Mouse (Mus musculus) intestine, embryonic 15.5 days (tissue): Measurements from ENCODE around the gene Anxa6. TPM values are rescaled to one million over a fixed set of nuclear protein-coding genes. Genes with fewer than 3 reads are reported as not detected.
"Not testable (repeated sequence)": the region's sequence is repeated elsewhere in the genome, so short reads cannot be mapped to it uniquely, and the experiment has no call there.

Experiments
- ATAC-seq: fragments of 200-750 bp; cut with Nextera tagmentation; 2 replicates; pipeline ENCODE4 v1.8.0; 2017; ENCODE audit warnings: moderate TSS enrichment, moderate library complexity
- H3K27ac ChIP-seq: fragments of 300-500 bp; sonication (generic); 2 replicates; pipeline ENCODE4 v1.5.1; 2015; ENCODE audit warnings: mild to moderate bottlenecking, inconsistent platforms
- H3K27me3 ChIP-seq: fragments of 300-500 bp; sonication (generic); replicated peaks from 2 replicates; pipeline ENCODE4 v1.6.1; 2015; ENCODE audit warnings: inconsistent platforms
- H3K36me3 ChIP-seq: fragments of 300-500 bp; sonication (generic); 2 replicates; pipeline ENCODE4 v1.6.1; 2015; ENCODE audit warnings: inconsistent platforms
- H3K4me1 ChIP-seq: fragments of 300-500 bp; sonication (generic); replicated peaks from 2 replicates; pipeline ENCODE4 v1.6.1; 2015; ENCODE audit warnings: inconsistent platforms
- H3K4me2 ChIP-seq: fragments of 300-500 bp; sonication (generic); replicated peaks from 2 replicates; pipeline ENCODE4 v1.6.1; 2015; ENCODE audit warnings: mild to moderate bottlenecking, inconsistent platforms
- H3K4me3 ChIP-seq: fragments of 300-500 bp; sonication (generic); replicated peaks from 2 replicates; pipeline ENCODE4 v1.5.1; 2015; ENCODE audit warnings: inconsistent platforms
- H3K9ac ChIP-seq: fragments of 300-500 bp; sonication (generic); 2 replicates; pipeline ENCODE4 v1.6.1; 2015; ENCODE audit warnings: inconsistent platforms
- H3K9me3 ChIP-seq: fragments of 300-500 bp; sonication (generic); 2 replicates; pipeline ENCODE4 v1.6.1; 2016; ENCODE audit warnings: inconsistent platforms
- WGBS: fragments of 180-500 bp; shearing (Covaris S2); methylation state at CpG from one replicate; pipeline ENCODE4 v1.1.7; 2015; 5-methylcytosine and 5-hydroxymethylcytosine counted together
- polyA plus RNA-seq: library from polyadenylated mRNA; unstranded; fragments of >200 nt; fragmentation: Nextera tagmentation; extraction: Ambion mirVana; gene quantifications from 2 replicates; pipeline ENCODE4 v1.2.1, GENCODE M21; 2015

Anxa6 gene
- polyA plus RNA-seq, 1 experiment from 2014 or later, result 262 TPM

DNA sequence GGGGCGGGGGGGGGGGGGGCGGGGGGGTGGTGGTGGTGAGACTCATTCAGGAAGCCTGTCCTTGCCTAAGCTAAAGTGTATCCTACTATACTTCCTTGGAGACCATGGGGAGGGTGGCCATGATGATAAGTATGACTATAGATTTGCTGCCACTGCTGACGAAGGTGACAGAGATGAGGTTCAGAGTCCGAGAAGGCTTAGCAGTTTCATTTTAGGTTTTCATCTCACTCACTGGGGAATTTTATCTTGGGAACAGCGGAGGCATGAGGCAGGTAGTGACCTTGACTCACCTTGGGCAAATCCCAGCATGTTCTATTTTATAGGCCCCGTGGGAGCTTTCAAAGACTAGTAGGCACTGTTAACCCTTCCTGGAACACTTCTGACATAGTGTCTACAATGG lies 60.5 kb downstream of the Anxa6 start:
- no peaks in the 10 kb centered on the region for H3K9me3 ChIP-seq
- 57% methylated on average over 4 of the region's 6 CpGs for WGBS
- no peaks in the 10 kb centered on the region for H3K36me3 ChIP-seq
- H3K4me2 ChIP-seq, result no peak overlapping the region
- H3K27ac ChIP-seq, result peak overlapping the region; percentile 61
- peak; percentile 18; the same call in 1 of the 2 replicates for ATAC-seq
- no peak overlapping the region for H3K4me3 ChIP-seq
- no peak overlapping the region for H3K9ac ChIP-seq
- H3K27me3 ChIP-seq, result no peaks in the 10 kb centered on the region
- peaks cover 18% of the 10 kb centered on the region for H3K4me1 ChIP-seq

DNA sequence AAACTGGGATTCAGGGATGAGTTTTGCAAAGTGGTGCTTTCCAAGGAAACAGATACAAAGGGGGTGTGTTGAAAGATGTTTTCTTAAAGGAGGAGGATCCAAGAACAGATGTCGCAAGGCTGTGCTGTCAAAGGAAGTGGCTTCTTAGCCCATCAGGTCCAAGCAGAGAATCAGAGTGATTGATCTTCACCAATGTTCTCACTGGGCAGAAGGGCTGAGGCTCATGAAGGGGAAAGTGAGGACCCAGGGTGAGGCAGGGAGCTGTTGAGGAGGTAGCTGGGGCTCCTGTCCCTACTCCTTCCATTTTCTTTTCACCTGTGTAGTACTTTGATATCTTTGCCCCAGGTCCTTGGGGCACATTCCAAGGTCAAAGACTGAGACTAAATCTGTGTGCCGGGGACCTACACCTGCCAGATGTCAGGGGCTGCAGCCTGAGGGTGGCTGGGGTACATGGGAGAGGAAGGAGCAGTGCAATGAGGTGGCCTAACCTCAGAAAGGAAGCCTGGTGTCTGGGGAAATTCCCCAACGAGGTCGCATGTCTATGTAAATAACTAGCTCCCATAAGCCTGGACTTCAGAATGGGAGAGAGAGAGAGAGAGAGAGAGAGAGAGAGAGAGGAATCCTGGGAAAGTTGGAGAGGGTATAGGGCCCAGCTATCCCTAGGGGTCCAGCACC lies 61.1 kb downstream of the Anxa6 start:
- no peaks in the 10 kb centered on the region for H3K9me3 ChIP-seq
- peak; percentile 21; the same call in 1 of the 2 replicates for ATAC-seq
- no peaks in the 10 kb centered on the region for H3K27me3 ChIP-seq
- H3K36me3 ChIP-seq, result no peaks in the 10 kb centered on the region
- H3K4me1 ChIP-seq, result peaks cover 17% of the 10 kb centered on the region
- no peak overlapping the region for H3K4me3 ChIP-seq
- H3K27ac ChIP-seq, result no peak overlapping the region
- H3K4me2 ChIP-seq, result no peak overlapping the region
- H3K9ac ChIP-seq, result no peak overlapping the region
- WGBS, result 26% methylated on average over 4 of the region's 4 CpGs

DNA sequence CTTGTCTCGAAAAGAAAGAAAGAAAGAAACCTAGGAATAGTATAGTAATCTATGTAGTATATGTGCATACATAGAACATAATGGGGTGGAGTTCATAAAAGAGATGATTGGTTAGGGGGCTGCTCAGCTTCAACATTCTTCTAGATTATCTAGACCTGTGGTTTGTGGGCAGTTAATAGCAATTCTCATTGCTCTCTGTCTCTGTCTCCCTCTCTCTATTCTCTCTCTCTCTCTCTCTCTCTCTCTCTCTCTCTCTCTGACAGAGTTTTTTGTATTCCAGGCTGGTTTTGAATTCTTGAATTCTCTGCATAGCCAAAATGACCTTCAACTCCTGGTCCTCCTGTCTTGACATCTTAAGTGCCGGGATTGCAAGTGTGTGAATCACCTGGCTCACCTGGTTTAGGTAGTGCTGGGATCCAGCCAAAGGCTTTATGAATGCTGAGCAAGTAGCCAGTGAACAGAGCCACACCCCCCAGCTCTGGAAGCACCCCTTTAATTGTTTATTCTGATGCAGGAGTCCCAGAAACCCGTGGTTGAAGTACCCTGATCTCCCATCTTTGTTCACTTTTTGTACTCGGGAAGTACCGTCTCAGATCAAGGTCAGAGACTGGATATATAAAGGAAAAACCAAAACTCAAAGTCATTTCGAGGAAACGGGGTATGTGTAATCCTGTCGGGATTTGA lies 61.7 kb downstream of the Anxa6 start:
- no peaks in the 10 kb centered on the region for H3K27me3 ChIP-seq
- WGBS, result 67% methylated on average over 8 of the region's 8 CpGs
- H3K36me3 ChIP-seq, result no peaks in the 10 kb centered on the region
- no peak overlapping the region for H3K4me3 ChIP-seq
- no peaks in the 10 kb centered on the region for H3K9me3 ChIP-seq
- peaks cover 17% of the 10 kb centered on the region for H3K4me1 ChIP-seq
- no peak for ATAC-seq
- no peak overlapping the region for H3K4me2 ChIP-seq
- no peak overlapping the region for H3K9ac ChIP-seq
- H3K27ac ChIP-seq, result no peak overlapping the region

DNA sequence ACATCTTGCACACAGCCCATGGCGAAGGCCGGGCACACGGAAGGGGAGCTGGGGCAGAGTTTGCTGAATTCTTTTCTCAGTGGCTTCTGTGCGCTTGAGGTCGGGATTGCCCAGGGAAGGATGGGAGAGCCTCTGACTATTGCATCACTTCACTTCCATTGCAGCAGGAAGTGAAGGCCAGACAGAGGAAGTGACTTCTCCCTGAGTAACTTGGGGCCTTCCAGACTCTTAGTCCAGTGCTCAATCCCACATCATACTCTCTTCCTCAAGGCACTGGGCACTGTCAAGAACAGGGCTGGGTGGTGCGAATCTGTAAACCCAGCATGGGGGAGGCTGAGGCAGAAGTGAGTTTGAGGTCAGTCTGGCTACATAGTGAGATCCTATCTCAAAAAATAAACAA lies 68.0 kb downstream of the Anxa6 start:
- Histone ChIP-seq H3K9ac (no peak overlapping the region), H3K27ac (no peak overlapping the region), H3K27me3 (no peaks in the 10 kb centered on the region), H3K4me1 (peaks cover 19% of the 10 kb centered on the region), H3K36me3 (no peaks in the 10 kb centered on the region), H3K4me2 (no peak overlapping the region), H3K9me3 (no peaks in the 10 kb centered on the region), H3K4me3 (no peak overlapping the region)
- WGBS, result 79% methylated on average over 6 of the region's 6 CpGs
- ATAC-seq, result no peak

DNA sequence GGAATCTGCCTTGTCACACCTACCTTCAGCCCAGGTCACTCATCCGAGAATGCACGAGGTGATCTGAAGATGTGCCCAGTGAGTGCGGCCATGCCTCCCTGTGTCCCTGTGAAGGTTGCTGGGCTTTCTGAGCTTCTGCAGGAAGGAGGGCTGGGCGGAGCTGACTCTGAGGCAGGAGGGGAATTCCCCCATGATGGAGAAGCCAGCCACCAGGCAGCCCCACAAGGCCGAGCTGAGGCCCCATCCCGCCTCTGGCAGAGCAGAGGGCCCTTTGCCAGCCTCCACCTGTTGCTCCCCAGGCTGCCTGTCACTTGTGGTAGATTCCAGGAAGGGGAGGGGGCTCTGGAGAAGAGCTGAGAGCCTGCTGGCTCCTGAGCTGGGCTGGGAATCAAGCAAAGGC lies 70.4 kb downstream of the Anxa6 start, which contains the start of gene Tnip1:
Gene Tnip1 (minus strand): TSS at position 108 of the 400 bp plus-strand sequence.
- H3K27me3 ChIP-seq, result no peaks in the 10 kb centered on the region
- H3K9me3 ChIP-seq, result no peaks in the 10 kb centered on the region
- peak within 1 kb of the TSS; percentile 48 for H3K4me2 ChIP-seq
- peak; percentile 54 for ATAC-seq
- H3K4me3 ChIP-seq, result peak within 1 kb of the TSS; percentile 6; the same call in 1 of the 2 replicates
- 13% methylated on average over 6 of the region's 6 CpGs for WGBS
- no peaks in the 10 kb centered on the region for H3K36me3 ChIP-seq
- H3K4me1 ChIP-seq, result peaks cover 19% of the 10 kb centered on the region
- H3K27ac ChIP-seq, result peak within 1 kb of the TSS; percentile 57
- peak within 1 kb of the TSS; percentile 21; the same call in 1 of the 2 replicates for H3K9ac ChIP-seq

DNA sequence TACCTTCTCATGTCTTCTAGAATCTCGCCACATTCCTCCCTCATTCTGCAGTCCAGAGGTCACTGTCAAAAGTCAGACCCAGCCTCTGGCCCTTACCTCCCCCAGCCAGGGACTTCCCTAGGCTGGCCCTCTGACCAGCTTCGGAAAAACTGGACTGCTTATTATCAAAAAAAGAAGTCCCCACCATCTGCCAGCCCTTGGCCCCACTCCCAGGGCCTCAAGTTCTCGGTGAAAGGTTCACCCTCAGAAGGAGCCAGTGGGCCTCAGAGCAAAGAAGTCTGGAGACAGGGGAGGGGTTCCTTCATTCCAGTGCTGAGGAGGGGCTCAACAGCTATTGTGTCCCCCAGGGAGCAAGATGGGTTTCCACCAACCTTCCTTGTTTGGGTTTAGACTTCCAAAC lies 71.3 kb downstream of the Anxa6 start:
- Histone ChIP-seq H3K27ac (peak overlapping the region; percentile 57; the same call in 1 of the 2 replicates), H3K4me2 (peak overlapping the region; percentile 48), H3K27me3 (no peaks in the 10 kb centered on the region), H3K36me3 (no peaks in the 10 kb centered on the region), H3K4me1 (peaks cover 19% of the 10 kb centered on the region), H3K4me3 (no peak overlapping the region), H3K9me3 (no peaks in the 10 kb centered on the region), H3K9ac (no peak overlapping the region; the same call in 1 of the 2 replicates)
- no peak for ATAC-seq
- WGBS, result 45% methylated on average over 3 of the region's 3 CpGs

DNA sequence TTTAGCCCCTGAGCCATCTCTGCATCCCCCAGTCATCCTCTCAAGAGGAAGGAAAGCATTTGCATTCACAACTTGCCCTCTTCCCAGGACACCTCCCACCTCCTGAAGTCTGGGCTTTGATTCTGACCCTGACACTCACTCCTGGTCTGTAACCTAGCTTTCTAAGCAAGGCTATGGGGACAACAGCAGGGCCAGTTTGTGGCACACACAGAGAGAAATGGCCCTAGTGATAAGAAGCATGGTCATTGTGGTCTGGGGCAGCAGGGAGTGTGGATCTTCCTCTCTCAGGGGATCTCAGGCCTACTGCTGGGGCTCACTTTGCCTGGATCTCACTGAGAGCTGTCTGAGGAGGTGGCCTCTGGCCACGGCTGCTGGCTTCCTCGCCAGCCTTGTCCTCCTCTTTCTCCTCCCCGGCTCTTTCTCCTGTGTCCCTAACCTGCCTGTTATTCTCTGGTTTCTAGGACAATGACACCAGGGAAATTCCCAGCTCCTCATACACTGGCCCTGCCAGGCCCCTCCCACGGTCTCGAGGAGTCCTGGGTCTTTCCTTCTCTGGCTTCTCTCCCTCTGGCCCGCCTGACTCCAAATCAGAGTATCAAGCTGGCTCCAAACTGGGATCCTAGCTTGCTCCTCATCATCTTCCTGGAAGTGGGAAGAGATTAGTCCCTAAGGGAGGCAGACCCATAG lies 71.9 kb downstream of the Anxa6 start:
- ATAC-seq, result no peak
- H3K27ac ChIP-seq, result peak overlapping the region; percentile 57; the same call in 1 of the 2 replicates
- no peaks in the 10 kb centered on the region for H3K9me3 ChIP-seq
- H3K9ac ChIP-seq, result no peak overlapping the region; the same call in 1 of the 2 replicates
- 62% methylated on average over 6 of the region's 6 CpGs for WGBS
- H3K4me3 ChIP-seq, result no peak overlapping the region
- peak overlapping the region; percentile 48 for H3K4me2 ChIP-seq
- H3K36me3 ChIP-seq, result no peaks in the 10 kb centered on the region
- H3K4me1 ChIP-seq, result peaks cover 19% of the 10 kb centered on the region
- no peaks in the 10 kb centered on the region for H3K27me3 ChIP-seq

DNA sequence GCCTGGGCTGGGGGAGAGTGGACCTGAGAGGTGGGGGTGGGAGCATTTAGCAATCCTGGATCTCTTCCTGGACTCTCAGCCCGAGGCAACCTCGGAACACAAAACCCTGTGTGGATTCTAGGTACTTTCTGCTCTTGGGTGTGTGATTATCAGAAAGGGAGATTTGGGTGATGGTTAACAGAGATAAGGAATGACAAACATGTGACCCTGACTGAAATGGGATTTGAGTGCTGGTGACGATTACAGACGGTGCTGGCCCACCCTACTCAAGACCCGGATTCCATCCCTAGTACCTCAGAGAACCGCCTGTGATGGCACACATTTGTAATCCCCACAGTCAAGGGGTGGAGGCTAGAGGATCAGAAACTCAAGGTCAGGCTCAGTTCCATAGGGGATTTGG lies 73.0 kb downstream of the Anxa6 start:
- Histone ChIP-seq H3K9ac (no peak overlapping the region), H3K4me3 (no peak overlapping the region), H3K9me3 (no peaks in the 10 kb centered on the region), H3K27me3 (no peaks in the 10 kb centered on the region), H3K4me1 (peaks cover 19% of the 10 kb centered on the region), H3K4me2 (no peak overlapping the region), H3K27ac (no peak overlapping the region), H3K36me3 (no peaks in the 10 kb centered on the region)
- WGBS, result 84% methylated on average over 6 of the region's 6 CpGs
- ATAC-seq, result no peak

DNA sequence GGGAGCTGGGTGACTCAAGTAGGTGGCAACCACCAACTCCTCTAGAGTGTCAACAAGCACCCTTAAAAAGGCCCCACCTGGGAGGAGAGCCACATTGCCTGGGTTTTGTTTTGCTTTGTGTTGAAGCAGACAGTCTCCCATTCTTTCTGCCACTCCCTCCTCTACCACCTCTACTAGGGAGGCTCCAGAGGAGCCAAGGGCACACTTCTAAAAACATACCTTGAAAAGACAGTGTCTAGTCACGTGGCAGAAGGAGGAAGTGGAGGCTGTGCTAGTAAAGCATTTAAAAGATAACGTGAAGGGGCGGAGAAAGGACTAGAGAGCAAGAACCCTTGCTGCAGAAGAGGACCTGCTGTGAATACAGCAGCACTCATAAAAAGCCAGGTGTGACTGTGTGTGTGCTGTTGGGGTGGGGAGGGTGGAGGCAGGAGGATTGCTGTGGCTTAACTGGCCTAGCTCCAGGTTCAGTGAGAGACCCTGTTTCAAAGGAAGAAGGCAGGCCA lies 74.6 kb downstream of the Anxa6 start:
- peak; percentile 42 for ATAC-seq
- no peak overlapping the region for H3K4me3 ChIP-seq
- no peaks in the 10 kb centered on the region for H3K9me3 ChIP-seq
- no peak overlapping the region for H3K9ac ChIP-seq
- H3K27me3 ChIP-seq, result no peaks in the 10 kb centered on the region
- H3K4me1 ChIP-seq, result peaks cover 19% of the 10 kb centered on the region
- no peak overlapping the region; the same call in 1 of the 2 replicates for H3K4me2 ChIP-seq
- WGBS, result 23% methylated on average over 3 of the region's 3 CpGs
- H3K27ac ChIP-seq, result peak overlapping the region; percentile 45
- H3K36me3 ChIP-seq, result no peaks in the 10 kb centered on the region

DNA sequence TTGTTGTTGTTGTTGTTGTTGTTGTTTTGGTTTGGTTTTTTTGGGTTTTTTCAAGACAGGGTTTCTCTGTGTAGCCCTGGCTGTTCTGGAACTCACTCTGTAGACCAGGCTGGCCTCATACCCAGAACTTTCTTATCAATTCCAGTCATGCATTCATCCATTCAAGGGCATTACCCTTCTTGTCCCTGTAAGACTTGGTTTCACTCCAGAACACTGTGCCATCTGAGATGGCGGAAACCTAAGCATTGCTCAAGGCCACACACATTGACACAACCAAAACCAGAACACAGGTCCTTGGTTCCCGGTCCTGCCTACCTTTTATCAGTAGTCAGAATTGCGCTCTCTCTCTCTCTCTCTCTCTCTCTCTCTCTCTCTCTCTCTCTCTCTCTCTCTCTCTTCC lies 75.5 kb downstream of the Anxa6 start:
- not testable (repeated sequence) for ATAC-seq, H3K9me3 ChIP-seq, H3K4me2 ChIP-seq, H3K27me3 ChIP-seq, H3K36me3 ChIP-seq, H3K9ac ChIP-seq, H3K4me3 ChIP-seq, H3K27ac ChIP-seq
- H3K4me1 ChIP-seq, result peaks cover 17% of the 10 kb centered on the region
- WGBS, result 92% methylated on average over 3 of the region's 3 CpGs

DNA sequence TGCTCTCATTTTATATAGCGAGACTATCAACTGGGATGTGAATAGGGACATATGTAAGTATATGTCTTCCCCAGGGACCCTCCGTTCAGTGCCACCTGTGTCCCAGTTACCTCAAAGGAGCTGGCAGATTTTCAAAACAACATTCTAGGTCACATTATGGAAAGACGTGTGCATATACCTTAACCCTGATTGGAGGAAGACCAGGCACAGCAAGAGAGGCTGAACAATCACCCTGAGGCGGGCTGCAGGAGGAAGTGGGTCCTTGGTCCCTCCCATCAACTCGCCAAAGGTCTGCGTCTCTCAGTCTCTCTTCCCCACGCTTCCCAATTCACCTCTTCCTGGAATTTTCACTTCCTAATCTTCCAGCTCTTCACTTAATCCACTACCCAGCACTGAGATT lies 76.3 kb downstream of the Anxa6 start:
- H3K4me2 ChIP-seq, result no peak overlapping the region
- H3K4me1 ChIP-seq, result peaks cover 14% of the 10 kb centered on the region
- WGBS, result 65% methylated on average over 7 of the region's 7 CpGs
- no peak for ATAC-seq
- no peak overlapping the region for H3K9ac ChIP-seq
- H3K9me3 ChIP-seq, result no peaks in the 10 kb centered on the region
- H3K4me3 ChIP-seq, result no peak overlapping the region
- H3K27me3 ChIP-seq, result no peaks in the 10 kb centered on the region
- no peaks in the 10 kb centered on the region for H3K36me3 ChIP-seq
- H3K27ac ChIP-seq, result no peak overlapping the region
